Mouse (Mus musculus) hindbrain, postnatal 0 days (tissue): ENCODE measurements around the gene Hs3st4. TPM values are rescaled to one million over a fixed set of nuclear protein-coding genes. Genes with fewer than 3 reads are reported as not detected.

Experiments used
- ATAC-seq: fragments of 200-750 bp; cut with Nextera tagmentation; 2 replicates; pipeline ENCODE4 v1.8.0; 2017; ENCODE audit warnings: mild to moderate bottlenecking, moderate TSS enrichment, moderate library complexity
- DNase-seq: peaks from one replicate; pipeline ENCODE4 v3.0.0-alpha.2; 2015; ENCODE audit warnings: low spot score
- H3K27ac ChIP-seq: fragments of 300-500 bp; sonication (generic); 2 replicates; pipeline ENCODE4 v1.5.1; 2014; ENCODE audit warnings: mild to moderate bottlenecking
- H3K27me3 ChIP-seq: fragments of 300-500 bp; sonication (generic); 2 replicates; pipeline ENCODE4 v1.6.1; 2014; ENCODE audit warnings: low read length, mixed read lengths; ENCODE audit not compliant: insufficient read depth
- H3K36me3 ChIP-seq: fragments of 300-500 bp; sonication (generic); 2 replicates; pipeline ENCODE4 v1.6.1; 2014; ENCODE audit warnings: low read length, mixed read lengths; ENCODE audit not compliant: insufficient read depth
- H3K4me1 ChIP-seq: fragments of 300-500 bp; sonication (generic); 2 replicates; pipeline ENCODE4 v1.6.1; 2014; ENCODE audit warnings: antibody characterized with exemption, low read length, mixed read lengths; ENCODE audit not compliant: insufficient read depth
- H3K4me2 ChIP-seq: fragments of 300-500 bp; sonication (generic); 2 replicates; pipeline ENCODE4 v1.6.1; 2014; ENCODE audit warnings: low read depth, mild to moderate bottlenecking, low read length, moderate library complexity, mixed read lengths
- H3K4me3 ChIP-seq: fragments of 300-500 bp; sonication (generic); 2 replicates; pipeline ENCODE4 v1.5.1; 2014; ENCODE audit warnings: low read length
- H3K9ac ChIP-seq: fragments of 300-500 bp; sonication (generic); replicated peaks from 2 replicates; pipeline ENCODE4 v1.6.1; 2014; ENCODE audit warnings: mild to moderate bottlenecking, low read length, moderate library complexity, mixed read lengths
- H3K9me3 ChIP-seq: fragments of 300-500 bp; sonication (generic); 2 replicates; pipeline ENCODE4 v1.6.1; 2016; ENCODE audit warnings: low read length, mixed read lengths
- CTCF ChIP-seq: IDR thresholded peaks from 2 replicates; pipeline ENCODE4 v1.5.1; 2016; ENCODE audit warnings: antibody characterized with exemption, control low read depth, low read depth
- WGBS: fragments of 180-500 bp; shearing (Covaris S2); extraction: QIAGEN DNeasy Blood & Tissue Kit; methylation state at CpG from one replicate; pipeline ENCODE4 v1.1.7; 2014; 5-methylcytosine and 5-hydroxymethylcytosine counted together
- polyA plus RNA-seq: library from polyadenylated mRNA; unstranded; fragments of >200 nt; fragmentation: Nextera tagmentation; extraction: Ambion mirVana; gene quantifications from 2 replicates; pipeline ENCODE4 v1.2.1, GENCODE M21; 2015
- total RNA-seq: library from RNA; depleted of rRNA; stranded (reverse); fragments of >200 nt; gene quantifications from 2 replicates; pipeline ENCODE4 v1.2.3, GENCODE M21; 2014

The Hs3st4 gene
- total and polyA plus RNA-seq, 2 experiments from 2014 or later, result 16.0 to 20.7 TPM

- no peak for TF ChIP-seq CTCF
- ATAC-seq (no peak), DNase-seq (no peak)
- Histone ChIP-seq H3K36me3 (no peaks in the 10 kb centered on the region), H3K9me3 (no peaks in the 10 kb centered on the region), H3K4me1 (no peaks in the 10 kb centered on the region), H3K4me2 (no peak overlapping the region), H3K27me3 (no peaks in the 10 kb centered on the region), H3K9ac (no peak overlapping the region), H3K4me3 (no peak overlapping the region), H3K27ac (no peak overlapping the region)
- WGBS, result 69% methylated on average over 6 of the region's 6 CpGs
Observed at GRCm38 (mm10) chr7:124289873-124290272, 307.2 kb downstream of the Hs3st4 start.

GRCm38 (mm10) chr7:124319451-124319850 is 336.8 kb downstream of the Hs3st4 start:
- no peak overlapping the region for H3K4me2 ChIP-seq
- H3K36me3 ChIP-seq, result no peaks in the 10 kb centered on the region
- no peak overlapping the region for H3K9ac ChIP-seq
- H3K9me3 ChIP-seq, result no peaks in the 10 kb centered on the region
- no peak for ATAC-seq
- H3K27ac ChIP-seq, result no peak overlapping the region
- no peaks in the 10 kb centered on the region for H3K4me1 ChIP-seq
- no peaks in the 10 kb centered on the region for H3K27me3 ChIP-seq
- peak; percentile 36 for DNase-seq
- 58% methylated on average over 4 of the region's 4 CpGs for WGBS
- no peak for TF ChIP-seq CTCF
- no peak overlapping the region for H3K4me3 ChIP-seq

- Histone ChIP-seq H3K36me3 (no peaks in the 10 kb centered on the region), H3K27ac (no peak overlapping the region), H3K27me3 (no peaks in the 10 kb centered on the region), H3K4me3 (no peak overlapping the region), H3K4me1 (no peaks in the 10 kb centered on the region), H3K4me2 (no peak overlapping the region), H3K9ac (no peak overlapping the region), H3K9me3 (no peaks in the 10 kb centered on the region)
- no peak for DNase-seq
- TF ChIP-seq CTCF, result no peak
- WGBS, result 61% methylated on average over 1 of the region's 1 CpGs
- no peak for ATAC-seq
Observed at GRCm38 (mm10) chr7:124335635-124336034, 353.0 kb downstream of the Hs3st4 start.

- Histone ChIP-seq H3K4me3 (no peak overlapping the region), H3K4me1 (no peaks in the 10 kb centered on the region), H3K9me3 (no peaks in the 10 kb centered on the region), H3K36me3 (no peaks in the 10 kb centered on the region), H3K27ac (no peak overlapping the region), H3K4me2 (no peak overlapping the region), H3K9ac (no peak overlapping the region), H3K27me3 (no peaks in the 10 kb centered on the region)
- no peak for ATAC-seq
- WGBS, result 59% methylated on average over 3 of the region's 3 CpGs
- TF ChIP-seq CTCF, result no peak
- DNase-seq, result no peak
Observed at GRCm38 (mm10) chr7:124341510-124341909, 358.8 kb downstream of the Hs3st4 start.

DNA sequence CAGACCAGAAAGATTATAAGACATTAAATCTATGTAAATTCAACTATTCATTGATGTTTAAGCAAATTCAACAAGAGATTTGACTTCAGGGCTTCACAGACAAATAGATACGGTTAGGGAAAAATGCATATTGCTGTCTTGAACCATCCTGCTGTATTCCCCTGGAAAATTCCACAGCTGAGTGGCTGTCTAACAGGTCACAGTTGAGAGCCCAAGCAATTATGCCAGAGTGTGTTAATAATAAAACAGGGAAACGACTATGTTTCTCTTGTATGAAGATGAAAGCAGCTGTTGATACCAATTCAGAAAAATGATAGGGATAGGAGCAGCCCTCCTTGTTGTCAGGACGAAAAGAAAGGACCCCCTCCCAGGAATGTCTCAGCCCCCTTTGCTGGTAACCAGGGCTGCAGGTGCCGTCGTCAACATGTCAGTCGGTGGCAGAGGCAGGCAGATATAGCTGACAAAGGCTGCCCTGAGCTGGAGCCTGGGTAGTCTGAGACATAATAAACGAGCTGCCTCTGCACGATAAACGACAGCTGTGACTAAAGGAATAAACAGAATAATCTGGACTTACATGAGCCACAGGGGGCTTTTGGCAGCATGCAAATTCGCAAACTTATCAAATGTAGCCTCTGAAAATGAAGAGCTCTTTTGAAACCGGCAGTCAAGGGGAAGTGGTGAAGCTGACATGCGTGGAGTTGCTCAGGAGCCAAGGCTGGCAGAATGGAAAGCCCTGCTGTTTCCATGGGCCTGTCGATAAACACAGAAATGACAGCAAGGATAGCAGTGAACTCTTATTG is 364.7 kb downstream of the Hs3st4 start:
- WGBS, result 11% methylated on average over 13 of the region's 13 CpGs
- Histone ChIP-seq H3K4me1 (no peaks in the 10 kb centered on the region), H3K4me3 (no peak overlapping the region), H3K27me3 (no peaks in the 10 kb centered on the region), H3K27ac (peak overlapping the region; percentile 33; the same call in 1 of the 2 replicates), H3K9ac (no peak overlapping the region), H3K36me3 (no peaks in the 10 kb centered on the region), H3K9me3 (no peaks in the 10 kb centered on the region), H3K4me2 (peak overlapping the region; percentile 24; the same call in 1 of the 2 replicates)
- DNase-seq (peak; percentile 62), ATAC-seq (peak; percentile 81)
- no peak for TF ChIP-seq CTCF

- no peaks in the 10 kb centered on the region for H3K9me3 ChIP-seq
- no peak for ATAC-seq
Observed at GRCm38 (mm10) chr7:124354035-124354434, 371.4 kb downstream of the Hs3st4 start.

DNA sequence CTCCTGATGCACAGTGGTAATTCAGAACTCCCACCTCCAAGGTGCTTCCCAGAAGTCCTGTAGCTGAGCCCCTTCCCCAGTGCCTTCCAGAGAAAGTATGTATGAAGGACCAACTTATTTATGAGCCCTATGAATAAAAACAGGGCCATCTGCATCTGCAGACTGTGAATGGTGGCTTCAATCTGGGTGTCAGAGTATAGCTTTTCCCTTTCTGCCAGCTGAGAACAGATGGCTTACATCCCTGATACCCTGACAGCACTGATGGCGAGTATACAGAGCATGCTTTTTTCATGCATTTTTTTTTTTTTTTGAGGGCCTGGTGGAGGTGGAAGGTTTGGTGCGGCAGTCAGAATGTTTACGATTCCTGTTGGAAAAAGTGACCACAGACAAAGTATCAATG is 375.4 kb downstream of the Hs3st4 start:
- H3K27ac ChIP-seq, result no peak overlapping the region
- no peak overlapping the region for H3K9ac ChIP-seq
- H3K4me3 ChIP-seq, result no peak overlapping the region
- 59% methylated on average over 3 of the region's 3 CpGs for WGBS
- DNase-seq (no peak), ATAC-seq (no peak)
- no peaks in the 10 kb centered on the region for H3K9me3 ChIP-seq
- no peaks in the 10 kb centered on the region for H3K36me3 ChIP-seq
- no peak for TF ChIP-seq CTCF
- no peaks in the 10 kb centered on the region for H3K27me3 ChIP-seq
- no peaks in the 10 kb centered on the region for H3K4me1 ChIP-seq
- no peak overlapping the region for H3K4me2 ChIP-seq

More at GRCm38 (mm10) chr7:124354035-124354434, 371.4 kb downstream of the Hs3st4 start:
- Histone ChIP-seq H3K27me3 (no peaks in the 10 kb centered on the region), H3K4me2 (no peak overlapping the region), H3K9ac (no peak overlapping the region), H3K36me3 (no peaks in the 10 kb centered on the region), H3K4me3 (no peak overlapping the region), H3K27ac (no peak overlapping the region), H3K4me1 (no peaks in the 10 kb centered on the region)
- no peak for TF ChIP-seq CTCF
- no peak for DNase-seq
- WGBS, result 94% methylated on average over 4 of the region's 4 CpGs
